Mouse (Mus musculus) hindbrain, embryonic 11.5 days (tissue): Measurements from ENCODE around the gene Rnasek. TPM values are rescaled to one million over a fixed set of nuclear protein-coding genes. Genes with fewer than 3 reads are reported as not detected.

ENCODE experiments used
- ATAC-seq: fragments of 200-750 bp; cut with Nextera tagmentation; 2 replicates; pipeline ENCODE4 v1.8.0; 2017; ENCODE audit warnings: mild to moderate bottlenecking, moderate TSS enrichment, moderate library complexity; ENCODE audit not compliant: low FRiP score
- DNase-seq: peaks from one replicate; pipeline ENCODE4 v3.0.0-alpha.2; 2015; ENCODE audit warnings: low spot score
- H3K27ac ChIP-seq: fragments of 300-500 bp; sonication (generic); 2 replicates; pipeline ENCODE4 v1.5.1; 2014; ENCODE audit warnings: mild to moderate bottlenecking, low read depth, low read length
- H3K27me3 ChIP-seq: fragments of 300-500 bp; sonication (generic); 2 replicates; pipeline ENCODE4 v1.6.1; 2014; ENCODE audit warnings: mild to moderate bottlenecking, low read length, moderate library complexity, mixed read lengths; ENCODE audit not compliant: control insufficient read depth, insufficient read depth
- H3K36me3 ChIP-seq: fragments of 300-500 bp; sonication (generic); 2 replicates; pipeline ENCODE4 v1.6.1; 2014; ENCODE audit warnings: mild to moderate bottlenecking, low read length, moderate library complexity, mixed read lengths; ENCODE audit not compliant: control insufficient read depth, insufficient read depth
- H3K4me1 ChIP-seq: fragments of 300-500 bp; sonication (generic); replicated peaks from 2 replicates; pipeline ENCODE4 v1.6.1; 2014; ENCODE audit warnings: low read length, mixed read lengths; ENCODE audit not compliant: control insufficient read depth, insufficient read depth
- H3K4me2 ChIP-seq: fragments of 300-500 bp; sonication (generic); replicated peaks from 2 replicates; pipeline ENCODE4 v1.6.1; 2014; ENCODE audit warnings: mild to moderate bottlenecking, low read depth, low read length
- H3K4me3 ChIP-seq: fragments of 300-500 bp; sonication (generic); 2 replicates; pipeline ENCODE4 v1.5.1; 2014; ENCODE audit warnings: low read depth, low read length
- H3K9ac ChIP-seq: fragments of 300-500 bp; sonication (generic); 2 replicates; pipeline ENCODE4 v1.6.1; 2014; ENCODE audit warnings: low read depth, low read length
- H3K9me3 ChIP-seq: fragments of 300-500 bp; sonication (generic); 2 replicates; pipeline ENCODE4 v1.6.1; 2016; ENCODE audit warnings: low read length; ENCODE audit not compliant: control insufficient read depth
- WGBS: fragments of 180-500 bp; shearing (Covaris S2); extraction: QIAGEN DNeasy Blood & Tissue Kit; methylation state at CpG from one replicate; pipeline ENCODE4 v1.1.7; 2014; 5-methylcytosine and 5-hydroxymethylcytosine counted together
- polyA plus RNA-seq: library from polyadenylated mRNA; unstranded; fragments of >200 nt; fragmentation: Nextera tagmentation; extraction: Ambion mirVana; gene quantifications from 2 replicates; pipeline ENCODE4 v1.2.1, GENCODE M21; 2014

Rnasek gene
- polyA plus RNA-seq, 1 experiment from 2014 or later = 146 TPM

GRCm38 (mm10) chr11:70223724-70224123, 15.9 kb downstream of the Rnasek start:
- H3K27me3 ChIP-seq = peaks cover 35% of the 10 kb centered on the region
- H3K36me3 ChIP-seq = no peaks in the 10 kb centered on the region
- 86% methylated on average over 9 of the region's 9 CpGs for WGBS
- no peaks in the 10 kb centered on the region for H3K9me3 ChIP-seq
- no peak overlapping the region for H3K27ac ChIP-seq
- ATAC-seq = no peak
- H3K4me2 ChIP-seq = no peak overlapping the region
- H3K4me1 ChIP-seq = 0 out of 2 replicates have a peak, but pooled peaks cover 3% of the 10 kb centered on the region
- DNase-seq = no peak
- no peak overlapping the region for H3K9ac ChIP-seq
- H3K4me3 ChIP-seq = no peak overlapping the region

- Histone ChIP-seq H3K9me3 (no peaks in the 10 kb centered on the region), H3K27me3 (peaks cover 19% of the 10 kb centered on the region), H3K9ac (peak overlapping the region; percentile 72), H3K4me1 (0 out of 2 replicates have a peak, but pooled peaks cover 5% of the 10 kb centered on the region), H3K27ac (peak overlapping the region; percentile 60), H3K4me2 (peak overlapping the region; percentile 63), H3K4me3 (peak overlapping the region; percentile 52), H3K36me3 (no peaks in the 10 kb centered on the region)
- ATAC-seq = no peak
- 11% methylated on average over 14 of the region's 14 CpGs for WGBS
- DNase-seq = no peak
Measured at GRCm38 (mm10) chr11:70221603-70222500, 17.8 kb downstream of the Rnasek start.

- no peaks in the 10 kb centered on the region for H3K9me3 ChIP-seq
- peak; percentile 97 for DNase-seq
- under 1% methylated on average over 28 of the region's 28 CpGs for WGBS
- peak within 1 kb of the TSS; percentile 76 for H3K9ac ChIP-seq
- H3K4me3 ChIP-seq = peak within 1 kb of the TSS; percentile 52
- H3K4me1 ChIP-seq = 0 out of 2 replicates have a peak, but pooled peaks cover 5% of the 10 kb centered on the region
- peak within 1 kb of the TSS; percentile 74 for H3K27ac ChIP-seq
- H3K27me3 ChIP-seq = peaks cover 18% of the 10 kb centered on the region
- H3K4me2 ChIP-seq = peak within 1 kb of the TSS; percentile 63
- ATAC-seq = peak; percentile 97
- no peaks in the 10 kb centered on the region for H3K36me3 ChIP-seq
Measured at GRCm38 (mm10) chr11:70220731-70221602, 18.7 kb downstream of the Rnasek start, which contains the start of gene Slc16a13. Gene Slc16a13, minus strand, starts transcription at chr11:70221064.

- Histone ChIP-seq H3K9me3 (no peaks in the 10 kb centered on the region), H3K4me1 (0 out of 2 replicates have a peak, but pooled peaks cover 5% of the 10 kb centered on the region), H3K4me2 (peak overlapping the region; percentile 63), H3K4me3 (peak overlapping the region; percentile 52), H3K9ac (peak overlapping the region; percentile 76), H3K36me3 (no peaks in the 10 kb centered on the region), H3K27me3 (peaks cover 19% of the 10 kb centered on the region), H3K27ac (peak overlapping the region; percentile 74)
- WGBS = under 1% methylated on average over 24 of the region's 24 CpGs
- DNase-seq (no peak), ATAC-seq (no peak)
Measured at GRCm38 (mm10) chr11:70220323-70220722, 19.3 kb downstream of the Rnasek start.

- no peak for ATAC-seq
- H3K9me3 ChIP-seq = no peaks in the 10 kb centered on the region
- peaks cover 5% of the 10 kb centered on the region; the same call in 1 of the 2 replicates for H3K4me1 ChIP-seq
- no peak for DNase-seq
- WGBS = 63% methylated on average over 7 of the region's 7 CpGs
- H3K27me3 ChIP-seq = peaks cover 21% of the 10 kb centered on the region
- H3K4me2 ChIP-seq = peak overlapping the region; percentile 63
- H3K27ac ChIP-seq = no peak overlapping the region
- H3K4me3 ChIP-seq = peak overlapping the region; percentile 52
- H3K9ac ChIP-seq = peak overlapping the region; percentile 76
- H3K36me3 ChIP-seq = no peaks in the 10 kb centered on the region
Measured at GRCm38 (mm10) chr11:70219873-70220272, 19.8 kb downstream of the Rnasek start.

GRCm38 (mm10) chr11:70218741-70219470, 20.7 kb downstream of the Rnasek start:
- ATAC-seq = no peak
- H3K27ac ChIP-seq = no peak overlapping the region
- no peak overlapping the region for H3K9ac ChIP-seq
- no peak for DNase-seq
- peaks cover 30% of the 10 kb centered on the region for H3K27me3 ChIP-seq
- peaks cover 11% of the 10 kb centered on the region; the same call in 1 of the 2 replicates for H3K4me1 ChIP-seq
- no peak overlapping the region for H3K4me3 ChIP-seq
- no peaks in the 10 kb centered on the region for H3K36me3 ChIP-seq
- no peaks in the 10 kb centered on the region for H3K9me3 ChIP-seq
- no peak overlapping the region; the same call in 1 of the 2 replicates for H3K4me2 ChIP-seq
- WGBS = 87% methylated on average over 15 of the region's 15 CpGs

- ATAC-seq (no peak), DNase-seq (no peak)
- H3K9ac ChIP-seq = no peak overlapping the region
- H3K27ac ChIP-seq = no peak overlapping the region
- H3K27me3 ChIP-seq = peaks cover 38% of the 10 kb centered on the region
- H3K4me3 ChIP-seq = no peak overlapping the region
- peaks cover 11% of the 10 kb centered on the region; the same call in 1 of the 2 replicates for H3K4me1 ChIP-seq
- H3K9me3 ChIP-seq = no peaks in the 10 kb centered on the region
- WGBS = 93% methylated on average over 4 of the region's 4 CpGs
- no peak overlapping the region for H3K4me2 ChIP-seq
- H3K36me3 ChIP-seq = no peaks in the 10 kb centered on the region
Measured at GRCm38 (mm10) chr11:70218039-70218438, 21.6 kb downstream of the Rnasek start.

- H3K27me3 ChIP-seq = peaks cover 43% of the 10 kb centered on the region
- H3K9ac ChIP-seq = no peak overlapping the region
- H3K36me3 ChIP-seq = no peaks in the 10 kb centered on the region
- H3K4me1 ChIP-seq = peaks cover 8% of the 10 kb centered on the region; the same call in 1 of the 2 replicates
- no peaks in the 10 kb centered on the region for H3K9me3 ChIP-seq
- H3K4me3 ChIP-seq = no peak overlapping the region
- WGBS = 47% methylated on average over 3 of the region's 3 CpGs
- no peak overlapping the region for H3K4me2 ChIP-seq
- no peak overlapping the region for H3K27ac ChIP-seq
- DNase-seq = no peak
- no peak for ATAC-seq
Measured at GRCm38 (mm10) chr11:70216103-70216502, 23.5 kb downstream of the Rnasek start.
